Mouse (Mus musculus): ENCODE results near the gene Gm20388. TPM values are rescaled to one million over a fixed set of nuclear protein-coding genes. Genes with fewer than 3 reads are reported as not detected.

Gm20388 gene
- polyA plus RNA-seq, 1 experiment from 2014 or later, result 1.4 TPM

DNA sequence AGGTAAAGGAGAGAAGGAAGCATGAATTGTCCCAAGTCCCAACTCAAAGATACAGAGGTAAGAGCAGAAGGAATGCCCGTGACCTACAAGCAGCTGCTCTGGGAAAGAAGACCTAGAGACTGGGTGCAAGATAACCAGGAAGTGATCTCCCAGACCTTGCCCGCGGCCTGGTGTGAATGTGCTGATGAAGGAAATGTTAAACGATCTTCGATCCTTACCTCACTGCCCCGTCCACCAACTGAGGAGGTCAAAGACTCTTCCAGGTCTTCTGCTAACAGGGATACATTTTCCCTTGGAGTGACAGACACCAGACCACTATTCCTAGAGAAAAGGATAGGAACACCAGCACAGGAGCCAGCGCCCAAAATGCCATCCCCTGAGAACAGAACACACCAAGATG lies 4018.4 kb downstream of the Gm20388 start:
- no peak overlapping the region for H3K9ac ChIP-seq (ENCODE audit: low read depth, low read length)
- no peak for ATAC-seq (ENCODE audit: low read depth)
- peaks cover 70% of the 10 kb centered on the region for H3K36me3 ChIP-seq (ENCODE audit: control insufficient read depth, insufficient read depth)
- H3K4me3 ChIP-seq (ENCODE audit: low read depth, low read length), result no peak overlapping the region
- H3K9me3 ChIP-seq (replicated peaks; ENCODE audit: control insufficient read depth, low read length), result no peaks in the 10 kb centered on the region
- no peaks in the 10 kb centered on the region for H3K27me3 ChIP-seq (ENCODE audit: control insufficient read depth, insufficient read depth, low read depth, low read length)
- H3K4me2 ChIP-seq (ENCODE audit: low read depth, low read length), result no peak overlapping the region
- 92% methylated on average over 7 of the region's 7 CpGs for WGBS (ENCODE audit: insufficient replicate concordance)
- no peaks in the 10 kb centered on the region for H3K4me1 ChIP-seq (ENCODE audit: control insufficient read depth, low read depth, low read length)
- H3K27ac ChIP-seq (ENCODE audit: low read length), result no peak overlapping the region

DNA sequence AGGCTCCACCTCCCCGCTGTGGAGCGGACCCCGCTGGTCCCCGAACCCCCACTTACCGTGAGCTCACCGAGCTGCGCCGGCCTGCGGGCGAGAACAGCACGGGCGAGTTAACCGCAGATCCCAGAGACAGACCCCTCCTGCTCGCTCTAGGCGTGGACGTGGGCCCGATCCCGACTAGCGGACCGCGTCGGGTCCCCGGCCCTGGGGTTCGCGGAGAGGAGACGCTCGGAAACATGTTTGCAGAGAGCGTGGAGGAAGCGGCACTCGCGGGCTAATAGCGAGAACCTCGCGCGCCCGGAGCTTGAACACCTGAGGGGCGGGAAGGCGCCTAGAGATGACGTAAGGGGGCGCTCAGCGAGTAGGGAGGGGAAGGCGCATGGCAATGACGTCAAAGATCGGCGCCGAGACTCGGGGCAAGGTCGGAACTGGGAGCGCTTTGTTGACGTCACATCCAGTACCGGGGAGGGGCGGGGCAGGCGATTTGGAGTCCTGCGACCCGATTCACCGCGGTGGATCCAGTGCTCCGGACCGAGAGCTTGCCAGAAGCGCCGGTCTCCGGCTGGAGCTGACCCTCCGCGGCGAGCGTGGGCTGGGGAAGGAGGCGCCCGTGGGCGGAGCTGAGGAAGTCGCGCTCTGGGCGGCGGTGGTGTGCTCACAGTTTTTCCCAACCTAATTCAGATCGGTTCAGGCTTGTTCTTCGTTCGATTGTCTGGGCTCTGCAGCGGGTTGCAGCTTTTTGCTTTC lies 4038.5 kb downstream of the Gm20388 start, which contains the start of gene Nup133:
Nup133 (minus strand) TSS at position 324 of the 744 bp plus-strand sequence.
- peaks cover 49% of the 10 kb centered on the region for H3K36me3 ChIP-seq (ENCODE audit: control insufficient read depth, insufficient read depth)
- H3K9ac ChIP-seq (ENCODE audit: low read depth, low read length), result peak within 1 kb of the TSS; percentile 82
- H3K27ac ChIP-seq (ENCODE audit: low read length), result peak within 1 kb of the TSS; percentile 80
- H3K27me3 ChIP-seq (ENCODE audit: control insufficient read depth, insufficient read depth, low read depth, low read length), result no peaks in the 10 kb centered on the region
- WGBS (ENCODE audit: insufficient replicate concordance), result under 1% methylated on average over 77 of the region's 77 CpGs
- H3K9me3 ChIP-seq (replicated peaks; ENCODE audit: control insufficient read depth, low read length), result no peaks in the 10 kb centered on the region
- peaks cover 15% of the 10 kb centered on the region for H3K4me1 ChIP-seq (ENCODE audit: control insufficient read depth, low read depth, low read length)
- peak within 1 kb of the TSS; percentile 75 for H3K4me2 ChIP-seq (ENCODE audit: low read depth, low read length)
- ATAC-seq (ENCODE audit: low read depth), result peak; percentile 82
- peak within 1 kb of the TSS; percentile 89 for H3K4me3 ChIP-seq (ENCODE audit: low read depth, low read length)

DNA sequence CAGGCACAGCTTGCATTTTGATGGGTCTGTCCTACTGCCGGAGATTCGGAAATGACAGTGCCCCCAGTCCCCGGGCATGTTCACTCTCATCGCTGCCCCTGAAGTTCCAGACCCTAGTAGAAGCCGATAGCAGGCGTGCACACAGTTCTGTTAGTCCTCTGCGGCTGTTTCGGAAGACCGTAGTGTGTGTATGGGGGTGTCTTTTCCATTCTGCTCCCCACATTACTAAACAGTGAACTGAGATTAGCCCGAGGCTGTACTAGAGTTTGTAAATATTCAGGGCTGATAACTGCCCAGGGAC lies 4039.0 kb downstream of the Gm20388 start:
- peak; percentile 40 for ATAC-seq (ENCODE audit: low read depth)
- WGBS (ENCODE audit: insufficient replicate concordance), result 1% methylated on average over 10 of the region's 10 CpGs
- H3K4me3 ChIP-seq (ENCODE audit: low read depth, low read length), result peak overlapping the region; percentile 89
- H3K4me1 ChIP-seq (ENCODE audit: control insufficient read depth, low read depth, low read length), result peaks cover 15% of the 10 kb centered on the region
- no peaks in the 10 kb centered on the region for H3K9me3 ChIP-seq (replicated peaks; ENCODE audit: control insufficient read depth, low read length)
- H3K36me3 ChIP-seq (ENCODE audit: control insufficient read depth, insufficient read depth), result peaks cover 51% of the 10 kb centered on the region
- peak overlapping the region; percentile 75 for H3K4me2 ChIP-seq (ENCODE audit: low read depth, low read length)
- no peaks in the 10 kb centered on the region for H3K27me3 ChIP-seq (ENCODE audit: control insufficient read depth, insufficient read depth, low read depth, low read length)
- peak overlapping the region; percentile 80 for H3K27ac ChIP-seq (ENCODE audit: low read length)
- peak overlapping the region; percentile 82 for H3K9ac ChIP-seq (ENCODE audit: low read depth, low read length)

DNA sequence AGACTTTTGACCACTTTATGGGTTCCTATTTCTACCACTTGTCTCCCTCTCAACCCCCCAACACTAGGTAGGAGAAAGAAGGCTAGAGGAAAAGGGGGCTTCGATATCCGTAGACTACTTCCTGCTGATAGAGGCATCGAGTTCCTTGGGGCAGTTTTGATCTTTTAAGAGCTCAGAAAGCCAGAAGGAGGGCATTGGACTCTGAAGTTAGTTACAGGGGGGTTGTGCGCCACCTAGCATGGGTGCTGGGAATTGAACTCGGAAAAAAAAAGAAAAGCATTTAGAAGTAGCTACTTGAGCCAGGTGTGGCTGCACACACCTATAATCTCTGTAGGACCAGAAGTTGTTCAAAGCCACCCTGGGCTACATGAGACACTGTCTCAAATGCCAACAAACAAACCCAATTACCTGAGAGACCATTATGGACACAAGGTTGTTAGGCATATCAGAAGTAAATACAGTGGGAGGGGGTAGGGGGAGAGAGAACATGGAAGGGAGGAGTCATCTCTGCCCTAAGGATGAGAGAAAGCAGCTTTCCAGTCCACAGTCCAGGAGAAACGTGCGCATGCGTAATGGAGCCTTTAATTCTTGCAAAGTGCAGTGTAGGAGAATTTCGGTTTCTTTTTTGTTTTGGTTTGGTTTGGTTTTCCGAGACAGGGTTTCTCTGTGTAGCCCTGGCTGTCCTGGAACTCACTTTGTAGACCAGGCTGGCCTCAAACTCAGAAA lies 4039.6 kb downstream of the Gm20388 start:
- H3K4me3 ChIP-seq (ENCODE audit: low read depth, low read length), result peak overlapping the region; percentile 89
- WGBS (ENCODE audit: insufficient replicate concordance), result 33% methylated on average over 10 of the region's 10 CpGs
- peak overlapping the region; percentile 82 for H3K9ac ChIP-seq (ENCODE audit: low read depth, low read length)
- peaks cover 15% of the 10 kb centered on the region for H3K4me1 ChIP-seq (ENCODE audit: control insufficient read depth, low read depth, low read length)
- H3K36me3 ChIP-seq (ENCODE audit: control insufficient read depth, insufficient read depth), result peaks cover 54% of the 10 kb centered on the region
- peak overlapping the region; percentile 80 for H3K27ac ChIP-seq (ENCODE audit: low read length)
- no peaks in the 10 kb centered on the region for H3K27me3 ChIP-seq (ENCODE audit: control insufficient read depth, insufficient read depth, low read depth, low read length)
- ATAC-seq (ENCODE audit: low read depth), result no peak
- peak overlapping the region; percentile 75 for H3K4me2 ChIP-seq (ENCODE audit: low read depth, low read length)
- no peaks in the 10 kb centered on the region for H3K9me3 ChIP-seq (replicated peaks; ENCODE audit: control insufficient read depth, low read length)

DNA sequence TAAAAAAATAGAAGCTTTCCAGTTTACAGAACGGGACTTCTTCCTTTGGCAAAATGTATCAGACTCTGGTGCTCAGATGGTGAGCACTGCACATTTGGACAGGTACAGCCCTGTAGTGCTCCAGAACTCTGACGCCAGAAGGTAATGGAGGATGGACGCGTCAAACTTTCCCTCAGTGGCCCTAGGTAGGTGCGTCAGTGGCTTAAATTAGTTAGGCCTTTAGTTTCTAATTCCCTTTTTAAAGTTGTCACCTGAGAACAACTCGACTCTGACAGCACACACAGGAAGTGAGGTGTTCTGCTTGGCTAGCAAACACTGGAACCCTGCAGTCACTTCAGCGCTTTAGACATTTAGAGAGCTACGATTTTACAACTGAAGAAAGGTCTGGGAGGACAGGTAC lies 4043.0 kb downstream of the Gm20388 start:
- 92% methylated on average over 8 of the region's 8 CpGs for WGBS (ENCODE audit: insufficient replicate concordance)
- Histone ChIP-seq H3K9me3 (replicated peaks; ENCODE audit: control insufficient read depth, low read length) (no peaks in the 10 kb centered on the region), H3K4me3 (ENCODE audit: low read depth, low read length) (no peak overlapping the region), H3K36me3 (ENCODE audit: control insufficient read depth, insufficient read depth) (peaks cover 76% of the 10 kb centered on the region), H3K4me1 (ENCODE audit: control insufficient read depth, low read depth, low read length) (peaks cover 12% of the 10 kb centered on the region), H3K4me2 (ENCODE audit: low read depth, low read length) (no peak overlapping the region), H3K27ac (ENCODE audit: low read length) (no peak overlapping the region), H3K27me3 (ENCODE audit: control insufficient read depth, insufficient read depth, low read depth, low read length) (no peaks in the 10 kb centered on the region), H3K9ac (ENCODE audit: low read depth, low read length) (no peak overlapping the region)
- no peak for ATAC-seq (ENCODE audit: low read depth)

DNA sequence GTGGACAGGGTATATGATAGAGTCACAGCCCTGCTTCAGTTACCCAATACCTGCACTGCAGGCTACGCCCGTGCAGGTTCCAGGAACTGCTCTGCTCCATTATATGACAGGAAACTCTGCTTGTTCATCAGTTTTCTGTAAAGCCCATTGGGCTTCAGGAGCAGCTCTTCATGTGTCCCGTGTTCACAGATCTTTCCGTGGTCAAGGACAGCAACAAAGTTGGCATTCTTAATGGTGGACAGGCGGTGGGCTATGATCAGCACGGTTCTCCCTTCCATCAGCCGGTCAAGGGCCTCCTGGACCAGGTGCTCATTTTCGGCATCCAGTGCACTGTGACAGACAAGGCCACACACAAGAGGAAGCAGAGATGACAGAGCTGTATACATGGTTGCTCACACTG lies 4043.6 kb downstream of the Gm20388 start:
- 91% methylated on average over 8 of the region's 8 CpGs for WGBS (ENCODE audit: insufficient replicate concordance)
- H3K4me1 ChIP-seq (ENCODE audit: control insufficient read depth, low read depth, low read length), result peaks cover 12% of the 10 kb centered on the region
- no peaks in the 10 kb centered on the region for H3K9me3 ChIP-seq (replicated peaks; ENCODE audit: control insufficient read depth, low read length)
- no peak overlapping the region for H3K9ac ChIP-seq (ENCODE audit: low read depth, low read length)
- ATAC-seq (ENCODE audit: low read depth), result no peak
- H3K4me2 ChIP-seq (ENCODE audit: low read depth, low read length), result no peak overlapping the region
- peaks cover 81% of the 10 kb centered on the region for H3K36me3 ChIP-seq (ENCODE audit: control insufficient read depth, insufficient read depth)
- H3K27me3 ChIP-seq (ENCODE audit: control insufficient read depth, insufficient read depth, low read depth, low read length), result no peaks in the 10 kb centered on the region
- H3K27ac ChIP-seq (ENCODE audit: low read length), result no peak overlapping the region
- H3K4me3 ChIP-seq (ENCODE audit: low read depth, low read length), result no peak overlapping the region

DNA sequence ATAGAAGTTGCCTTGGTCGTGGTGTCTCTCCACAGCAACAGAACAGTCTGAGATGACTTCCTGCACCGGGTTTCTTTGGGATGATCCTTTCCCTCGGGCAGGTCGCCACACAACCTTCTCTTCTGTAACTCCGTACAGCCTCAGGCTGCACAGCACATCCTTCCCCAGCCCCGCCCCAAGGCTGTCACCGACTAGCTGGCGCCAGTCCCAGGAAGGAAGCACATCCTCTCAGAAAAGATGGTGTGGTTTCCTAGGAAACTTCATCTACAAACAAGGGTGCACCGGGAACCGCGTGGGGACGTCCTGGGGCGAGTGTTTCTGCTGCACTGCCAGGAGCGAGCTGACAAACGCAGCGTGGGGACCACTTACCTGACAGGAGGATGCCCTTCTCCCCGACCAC lies 4047.5 kb downstream of the Gm20388 start:
- Histone ChIP-seq H3K4me1 (ENCODE audit: control insufficient read depth, low read depth, low read length) (peaks cover 7% of the 10 kb centered on the region), H3K9ac (ENCODE audit: low read depth, low read length) (no peak overlapping the region), H3K4me3 (ENCODE audit: low read depth, low read length) (no peak overlapping the region), H3K27me3 (ENCODE audit: control insufficient read depth, insufficient read depth, low read depth, low read length) (no peaks in the 10 kb centered on the region), H3K27ac (ENCODE audit: low read length) (no peak overlapping the region), H3K36me3 (ENCODE audit: control insufficient read depth, insufficient read depth) (peaks cover 99% of the 10 kb centered on the region), H3K9me3 (replicated peaks; ENCODE audit: control insufficient read depth, low read length) (no peaks in the 10 kb centered on the region), H3K4me2 (ENCODE audit: low read depth, low read length) (no peak overlapping the region)
- ATAC-seq (ENCODE audit: low read depth), result no peak
- WGBS (ENCODE audit: insufficient replicate concordance), result 82% methylated on average over 17 of the region's 17 CpGs

DNA sequence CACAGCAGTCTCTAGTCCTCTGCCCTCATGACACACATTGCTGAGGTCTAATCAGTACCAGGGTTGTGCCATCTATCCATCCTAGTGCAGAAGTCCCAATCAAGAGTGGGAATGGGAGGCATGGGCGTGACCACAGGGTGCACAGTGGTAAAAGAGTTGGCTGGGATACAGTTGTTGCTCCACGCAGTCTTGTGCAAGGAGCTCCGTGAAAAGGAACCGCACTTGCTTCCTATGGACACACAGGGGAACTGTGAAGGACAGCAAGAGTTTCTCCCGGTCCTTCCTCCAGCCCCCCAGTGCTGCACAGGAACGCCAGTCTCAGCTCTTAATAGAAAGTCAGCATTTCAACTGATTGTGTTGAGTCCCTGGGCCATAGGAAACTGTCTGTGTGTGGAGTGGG lies 4048.8 kb downstream of the Gm20388 start:
- Histone ChIP-seq H3K27ac (ENCODE audit: low read length) (no peak overlapping the region), H3K36me3 (ENCODE audit: control insufficient read depth, insufficient read depth) (peaks cover 99% of the 10 kb centered on the region), H3K9me3 (replicated peaks; ENCODE audit: control insufficient read depth, low read length) (no peaks in the 10 kb centered on the region), H3K4me3 (ENCODE audit: low read depth, low read length) (no peak overlapping the region), H3K9ac (ENCODE audit: low read depth, low read length) (no peak overlapping the region), H3K27me3 (ENCODE audit: control insufficient read depth, insufficient read depth, low read depth, low read length) (no peaks in the 10 kb centered on the region), H3K4me1 (ENCODE audit: control insufficient read depth, low read depth, low read length) (peaks cover 7% of the 10 kb centered on the region), H3K4me2 (ENCODE audit: low read depth, low read length) (no peak overlapping the region)
- 88% methylated on average over 6 of the region's 6 CpGs for WGBS (ENCODE audit: insufficient replicate concordance)
- ATAC-seq (ENCODE audit: low read depth), result no peak

DNA sequence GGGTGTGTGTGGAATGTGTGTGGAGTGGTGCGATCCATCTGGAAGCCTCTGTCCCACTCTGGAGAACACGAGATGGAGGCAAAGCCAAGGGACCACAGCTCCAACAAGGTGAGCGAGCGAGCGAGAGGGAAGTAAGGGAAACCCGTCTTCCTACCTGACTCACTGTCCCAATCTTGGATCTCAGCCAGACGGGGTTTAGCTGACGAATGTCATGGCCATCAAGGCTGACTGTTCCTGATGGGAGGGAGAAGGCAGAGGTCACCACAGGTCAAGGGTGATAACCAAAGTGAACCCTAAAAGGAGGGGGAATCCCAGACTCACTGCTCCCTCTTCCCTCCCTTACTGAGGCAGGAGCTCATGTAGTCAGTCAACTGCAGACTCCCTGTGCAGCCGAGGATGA lies 4049.4 kb downstream of the Gm20388 start:
- no peak overlapping the region for H3K4me2 ChIP-seq (ENCODE audit: low read depth, low read length)
- no peak overlapping the region for H3K27ac ChIP-seq (ENCODE audit: low read length)
- no peaks in the 10 kb centered on the region for H3K9me3 ChIP-seq (replicated peaks; ENCODE audit: control insufficient read depth, low read length)
- no peak overlapping the region for H3K4me3 ChIP-seq (ENCODE audit: low read depth, low read length)
- WGBS (ENCODE audit: insufficient replicate concordance), result 85% methylated on average over 9 of the region's 9 CpGs
- peaks cover 7% of the 10 kb centered on the region for H3K4me1 ChIP-seq (ENCODE audit: control insufficient read depth, low read depth, low read length)
- no peak overlapping the region for H3K9ac ChIP-seq (ENCODE audit: low read depth, low read length)
- no peaks in the 10 kb centered on the region for H3K27me3 ChIP-seq (ENCODE audit: control insufficient read depth, insufficient read depth, low read depth, low read length)
- peaks cover 99% of the 10 kb centered on the region for H3K36me3 ChIP-seq (ENCODE audit: control insufficient read depth, insufficient read depth)
- ATAC-seq (ENCODE audit: low read depth), result no peak

Measured in liver, embryonic 16.5 days (tissue).